Mouse (Mus musculus): Measurements from ENCODE around the gene Prom1. TPM values are rescaled to one million over a fixed set of nuclear protein-coding genes. Genes with fewer than 3 reads are reported as not detected.
A peak's percentile ranks its signal among the peaks of the same experiment; 100 is the strongest.

Prom1 gene
- polyA plus RNA-seq, 2 experiments from 2014 or later = 1.3 TPM; not detected in 1

DNA sequence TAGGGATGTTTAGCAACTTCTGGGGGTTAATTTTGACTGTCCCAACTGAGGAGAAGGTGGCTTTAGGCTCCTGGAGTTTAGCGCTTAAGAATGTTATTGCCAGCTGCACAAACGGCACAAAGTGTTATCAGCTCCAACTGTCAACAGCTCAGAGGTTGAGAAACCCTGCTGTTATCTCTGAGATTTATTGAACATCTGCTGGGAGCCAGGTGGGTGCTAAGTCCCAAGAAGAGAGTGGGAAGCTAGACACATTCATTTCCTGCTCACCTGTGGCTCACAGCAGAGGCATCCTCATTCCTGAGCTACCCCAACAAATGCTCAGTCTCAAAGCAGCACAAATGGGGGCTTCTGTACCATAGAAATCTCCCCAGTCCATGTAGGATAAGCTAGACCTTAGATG lies 130.7 kb downstream of the Prom1 start:
- no peak for ATAC-seq

DNA sequence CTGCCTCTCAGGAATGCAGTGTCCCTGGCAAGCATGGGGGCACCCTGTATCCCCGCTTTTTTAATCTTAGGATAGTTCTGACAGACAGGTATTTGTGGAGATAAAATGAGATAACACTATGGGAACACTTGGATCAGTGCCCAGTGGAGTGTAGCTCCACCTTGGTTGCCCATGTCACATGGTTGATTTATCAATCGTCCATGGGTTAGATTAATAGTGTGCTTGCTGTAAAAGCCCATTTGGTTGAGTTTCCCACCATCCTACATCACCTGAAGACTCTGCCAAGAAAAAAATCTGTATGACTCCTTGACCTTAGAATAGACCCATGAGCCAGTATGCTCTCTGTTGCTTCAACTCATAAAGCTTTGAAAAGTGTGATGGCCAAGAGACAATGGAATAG lies 131.3 kb downstream of the Prom1 start:
- ATAC-seq = no peak

DNA sequence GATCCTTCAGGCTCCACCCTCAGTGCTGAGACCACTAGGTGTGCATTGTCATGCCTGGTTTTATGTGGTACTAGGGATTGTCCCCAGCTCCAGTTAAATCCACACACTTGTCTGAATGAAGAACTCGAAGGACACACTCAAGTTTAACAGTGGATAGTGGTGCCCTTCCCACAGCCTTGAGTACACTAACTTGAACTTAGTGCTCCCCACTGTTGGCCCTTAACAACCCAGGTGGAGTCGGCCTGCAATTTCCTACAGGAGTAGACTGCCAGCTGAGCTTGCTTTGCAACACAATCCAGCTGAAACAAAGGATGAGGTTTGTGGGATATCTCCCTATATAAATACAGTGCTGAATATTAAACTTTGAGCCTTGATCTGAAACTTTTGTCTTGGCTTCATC lies 133.2 kb downstream of the Prom1 start:
- no peak for ATAC-seq

DNA sequence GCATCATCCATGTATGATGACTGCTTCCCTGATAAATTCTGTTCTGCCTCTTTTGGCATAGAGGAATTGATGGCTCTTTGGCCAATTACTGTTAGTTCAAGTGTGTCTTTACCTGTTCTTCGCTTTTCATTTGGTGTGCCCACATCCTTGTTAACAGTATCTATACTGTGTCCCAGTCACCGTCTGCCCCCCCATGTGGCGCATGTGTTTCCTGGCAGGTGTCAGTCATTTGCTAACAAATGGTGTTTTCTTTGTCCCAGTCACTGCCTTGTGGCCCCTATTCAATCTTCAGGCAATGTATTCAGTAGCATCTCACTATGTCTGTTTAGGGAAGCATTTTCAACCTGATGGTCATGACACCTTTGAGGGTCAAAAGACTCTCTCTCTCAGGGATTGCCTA lies 140.8 kb downstream of the Prom1 start:
- ATAC-seq = no peak

DNA sequence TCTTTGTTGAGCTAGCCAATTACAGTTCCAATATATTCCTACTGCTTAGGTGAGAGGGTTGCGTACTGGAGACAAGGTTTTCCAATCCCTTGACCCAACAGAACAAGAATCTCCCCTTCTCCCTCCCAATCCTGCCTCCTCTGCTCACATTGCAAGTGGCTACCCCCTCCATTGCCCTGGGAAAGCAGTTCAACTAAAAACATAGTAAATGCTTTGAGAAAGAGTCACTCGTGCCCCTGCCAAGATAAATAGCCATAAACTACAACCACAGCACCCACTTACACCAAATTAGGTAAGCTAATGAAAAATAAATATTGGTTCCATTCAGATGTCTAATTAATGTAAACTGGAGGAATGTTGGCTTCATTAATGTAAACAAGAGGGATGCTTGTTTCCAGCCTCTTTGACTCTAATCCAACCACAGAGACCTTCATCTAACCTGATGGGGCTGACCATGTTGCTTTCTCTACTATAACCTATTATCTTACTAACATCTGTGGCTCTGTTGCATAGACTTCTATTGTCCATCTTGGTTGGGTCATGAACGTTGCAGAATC lies 141.9 kb downstream of the Prom1 start:
- ATAC-seq = no peak

DNA sequence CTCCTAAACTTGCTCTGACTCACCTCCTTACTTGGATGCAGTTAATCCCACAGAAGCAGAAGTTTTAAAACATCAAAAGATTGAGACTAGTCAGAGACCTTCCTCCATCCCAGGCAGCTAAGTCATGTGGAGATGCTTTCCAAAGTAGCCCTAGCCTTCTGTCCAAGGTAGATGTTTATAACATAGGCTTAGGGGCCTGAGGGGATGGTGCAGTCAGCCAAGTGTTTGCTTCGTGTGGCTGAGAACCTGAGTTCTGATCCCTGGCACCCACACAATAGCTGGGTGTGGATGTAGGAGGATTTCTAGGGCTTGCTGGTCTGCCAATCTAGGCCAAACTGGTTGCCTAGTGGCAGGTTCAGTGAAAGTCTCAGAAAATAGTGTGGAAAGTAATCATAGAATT lies 148.6 kb downstream of the Prom1 start:
- ATAC-seq = no peak

DNA sequence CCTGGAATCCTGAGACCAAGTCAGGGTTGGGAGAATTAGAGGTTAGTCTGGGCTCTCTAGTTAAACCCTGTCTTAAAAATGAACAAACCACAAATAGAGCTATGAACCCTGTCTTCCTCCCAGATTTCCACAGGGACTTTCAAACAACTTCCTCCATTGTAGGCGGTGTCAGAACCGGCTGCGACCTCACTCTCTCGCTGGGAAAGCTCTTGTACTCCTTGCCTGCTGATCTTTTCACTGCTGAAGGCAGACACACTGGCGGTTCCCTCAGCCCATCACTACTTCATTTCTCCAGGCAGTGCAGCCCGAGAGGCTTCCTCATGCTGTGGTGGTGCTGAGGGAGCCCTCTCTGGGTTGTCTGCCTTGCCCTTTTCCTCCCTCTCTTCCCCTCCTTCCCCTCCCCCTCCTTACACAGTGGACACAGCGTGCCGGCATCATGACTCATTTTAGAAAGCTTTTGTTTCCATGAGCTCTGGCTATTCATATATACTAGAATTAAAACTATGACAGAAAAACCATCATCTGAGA lies 153.0 kb downstream of the Prom1 start:
- peak; percentile 2 for ATAC-seq

DNA sequence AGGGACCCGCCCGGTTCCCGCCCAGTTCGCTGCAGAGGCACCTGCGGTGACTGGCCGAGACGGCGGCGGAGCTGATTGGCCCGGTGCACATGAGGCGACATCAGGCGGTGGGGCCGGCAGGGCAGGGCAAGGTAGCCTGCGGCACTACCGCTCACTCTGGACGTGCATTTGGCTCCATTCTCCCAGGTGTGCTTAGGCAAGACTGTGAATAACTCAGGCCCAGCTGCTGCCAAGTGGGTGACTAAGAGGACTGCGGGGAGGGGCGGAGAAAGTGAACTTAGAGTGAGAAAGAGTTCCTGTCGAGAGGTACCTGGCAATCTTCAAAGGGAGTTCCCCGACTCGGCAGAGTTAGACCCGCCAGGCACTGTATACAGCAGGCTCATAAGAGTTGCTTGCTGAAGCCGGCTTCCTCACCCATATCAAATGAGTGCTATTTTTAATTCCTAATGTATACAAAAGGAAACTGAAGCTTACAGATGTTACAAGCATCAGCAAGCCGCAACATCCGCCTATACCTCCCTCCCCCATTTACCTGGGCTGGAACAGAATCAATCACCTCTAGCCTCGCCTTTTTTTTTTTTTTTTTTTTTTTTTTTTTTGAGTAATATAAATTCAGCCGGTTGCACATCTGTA lies 153.6 kb downstream of the Prom1 start:
- peak; percentile 84 for ATAC-seq

DNA sequence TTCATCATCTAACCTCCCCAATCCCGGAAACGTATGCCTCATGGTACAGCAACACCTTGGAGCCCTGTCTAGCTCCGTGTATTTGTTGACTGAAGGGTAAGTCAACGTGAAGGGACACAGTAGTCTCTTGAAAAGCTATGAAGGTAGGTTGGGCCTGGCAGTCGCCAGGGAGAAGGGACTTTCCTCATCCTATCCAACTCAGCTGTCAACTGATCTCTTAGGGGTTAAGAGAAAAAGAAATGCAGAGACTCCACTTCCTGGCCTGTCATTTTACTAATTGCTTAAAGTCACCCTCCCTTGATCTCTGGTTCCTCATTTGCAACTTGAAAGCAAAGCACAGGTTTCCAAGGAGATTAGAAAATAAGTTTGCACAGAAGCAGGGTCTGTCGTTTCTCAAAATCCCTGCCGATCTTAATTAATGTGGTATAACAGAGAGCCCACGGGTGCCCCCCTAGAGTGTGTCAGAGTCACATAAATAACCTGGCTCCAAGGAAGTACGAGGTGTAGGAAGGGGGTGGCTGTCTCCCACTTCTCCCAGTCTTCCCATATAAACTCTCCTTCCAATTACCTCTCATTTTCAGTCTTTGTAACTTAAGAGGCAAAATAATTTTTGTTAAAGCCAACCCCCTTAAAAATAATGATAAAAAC lies 154.4 kb downstream of the Prom1 start:
- peak; percentile 15 for ATAC-seq

Other genes starting within 250 kb of the Prom1 start
- gene Cd38, start 233.5 kb downstream of the Prom1 start, polyA plus RNA-seq (2017; shearing (Covaris generic)) = 10 to 100 TPM; 37.8 to 53.3 TPM
- 1 to 10 TPM in 1 of 2 experiments, not detected in 1; 7.7 TPM for gene Gm7879, start 188.9 kb downstream of the Prom1 start, polyA plus RNA-seq (2017; shearing (Covaris generic))
- not detected for gene Fgfbp1, start 120.3 kb downstream of the Prom1 start, polyA plus RNA-seq (2017; shearing (Covaris generic))
- gene Tapt1, start 124.6 kb upstream of the Prom1 start, polyA plus RNA-seq (2017; shearing (Covaris generic)) = 10 to 100 TPM; 15.1 to 15.2 TPM

All from activated CD4-positive, CD25-positive, alpha-beta regulatory T cell, adult 4 months (primary cell).